Mouse (Mus musculus) midbrain, embryonic 14.5 days (tissue): ENCODE measurements around the gene Fli1. TPM values are rescaled to one million over a fixed set of nuclear protein-coding genes. Genes with fewer than 3 reads are reported as not detected.

Experiments used
- ATAC-seq: fragments of 200-750 bp; cut with Nextera tagmentation; 2 replicates; pipeline ENCODE4 v1.8.0; 2017; ENCODE audit warnings: moderate number of reproducible peaks, moderate library complexity; ENCODE audit not compliant: low FRiP score, low TSS enrichment
- DNase-seq: peaks from one replicate; pipeline ENCODE4 v3.0.0-alpha.2; 2015
- H3K27ac ChIP-seq: fragments of 300-500 bp; sonication (generic); replicated peaks from 2 replicates; pipeline ENCODE4 v1.5.1; 2014; ENCODE audit warnings: mild to moderate bottlenecking, low read depth, low read length, moderate library complexity
- H3K27me3 ChIP-seq: fragments of 300-500 bp; sonication (generic); 2 replicates; pipeline ENCODE4 v1.6.1; 2014; ENCODE audit warnings: low read length, control low read depth, mixed read lengths; ENCODE audit not compliant: control insufficient read depth, insufficient read depth
- H3K36me3 ChIP-seq: fragments of 300-500 bp; sonication (generic); 2 replicates; pipeline ENCODE4 v1.6.1; 2014; ENCODE audit warnings: low read length, control low read depth; ENCODE audit not compliant: control insufficient read depth, insufficient read depth
- H3K4me1 ChIP-seq: fragments of 300-500 bp; sonication (generic); 2 replicates; pipeline ENCODE4 v1.6.1; 2014; ENCODE audit warnings: mild to moderate bottlenecking, antibody characterized with exemption, low read length, control low read depth; ENCODE audit not compliant: control insufficient read depth, insufficient read depth
- H3K4me2 ChIP-seq: fragments of 300-500 bp; sonication (generic); 2 replicates; pipeline ENCODE4 v1.6.1; 2014; ENCODE audit warnings: mild to moderate bottlenecking, low read length, moderate library complexity
- H3K4me3 ChIP-seq: fragments of 300-500 bp; sonication (generic); replicated peaks from 2 replicates; pipeline ENCODE4 v1.5.1; 2014; ENCODE audit warnings: low read depth, low read length
- H3K9ac ChIP-seq: fragments of 300-500 bp; sonication (generic); replicated peaks from 2 replicates; pipeline ENCODE4 v1.6.1; 2014; ENCODE audit warnings: mild to moderate bottlenecking, low read length, moderate library complexity
- H3K9me3 ChIP-seq: fragments of 300-500 bp; sonication (generic); 2 replicates; pipeline ENCODE4 v1.6.1; 2016; ENCODE audit warnings: low read length, control low read depth, mixed read lengths; ENCODE audit not compliant: control insufficient read depth
- WGBS: fragments of 180-500 bp; shearing (Covaris S2); extraction: QIAGEN DNeasy Blood & Tissue Kit; methylation state at CpG from one replicate; pipeline ENCODE4 v1.1.7; 2014; 5-methylcytosine and 5-hydroxymethylcytosine counted together
- polyA plus RNA-seq: library from polyadenylated mRNA; unstranded; fragments of >200 nt; fragmentation: Nextera tagmentation; extraction: Ambion mirVana; gene quantifications from 2 replicates; pipeline ENCODE4 v1.2.1, GENCODE M21; 2014

Fli1 gene
- polyA plus RNA-seq, 1 experiment from 2014 or later, result 7.9 TPM

DNA sequence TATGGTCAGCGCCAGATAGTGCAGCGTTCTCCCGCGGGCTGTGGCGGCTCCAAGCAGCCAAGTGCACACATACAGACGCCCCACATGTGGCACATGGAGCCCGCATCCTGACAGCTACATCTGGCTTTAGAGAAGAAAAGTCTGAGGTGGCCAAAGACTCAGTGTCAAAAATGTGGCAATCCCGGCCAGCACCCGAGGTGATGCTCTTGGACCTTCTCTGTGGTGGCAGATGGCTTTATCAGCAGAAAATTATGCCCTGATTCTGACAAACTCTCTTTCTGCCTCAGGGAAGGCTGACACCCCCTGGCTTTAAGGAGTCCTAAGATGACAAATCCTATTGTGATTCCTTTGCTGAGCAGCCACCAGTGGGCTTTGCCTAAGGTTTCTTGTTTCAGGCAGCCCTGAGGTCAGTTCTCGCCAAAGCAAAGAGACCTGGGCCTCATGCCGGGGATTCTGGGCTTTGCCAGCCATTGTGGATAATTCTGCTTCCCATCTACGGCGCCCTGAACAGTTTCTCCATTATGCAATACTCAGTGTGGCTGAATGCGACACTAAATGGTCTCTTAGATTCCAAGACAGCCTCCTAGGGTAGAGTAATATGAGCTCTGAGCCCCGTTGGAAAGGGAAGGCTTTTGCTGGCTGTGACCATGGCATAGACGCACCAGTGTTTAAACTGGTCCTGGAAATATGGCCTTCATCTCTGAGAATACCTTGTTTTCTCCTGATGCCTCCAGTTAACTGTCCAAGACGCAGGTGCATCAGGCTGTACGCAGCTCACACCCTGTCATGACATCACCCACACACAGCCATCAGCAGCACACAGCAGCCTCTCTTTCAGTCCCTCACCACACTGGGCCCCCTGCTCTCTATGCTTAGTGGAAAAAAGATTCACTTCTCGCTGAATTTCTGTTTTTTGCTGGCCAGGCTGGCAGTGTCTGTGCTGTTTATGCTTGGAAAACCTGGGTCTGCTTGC is 108.1 kb downstream of the Fli1 start:
- Histone ChIP-seq H3K4me2 (no peak overlapping the region), H3K9ac (no peak overlapping the region), H3K4me3 (no peak overlapping the region), H3K27ac (no peak overlapping the region), H3K36me3 (no peaks in the 10 kb centered on the region), H3K27me3 (no peaks in the 10 kb centered on the region), H3K4me1 (0 out of 2 replicates have a peak, but pooled peaks cover 6% of the 10 kb centered on the region), H3K9me3 (no peaks in the 10 kb centered on the region)
- 52% methylated on average over 19 of the region's 19 CpGs for WGBS
- ATAC-seq, result no peak
- DNase-seq, result peak; percentile 25

DNA sequence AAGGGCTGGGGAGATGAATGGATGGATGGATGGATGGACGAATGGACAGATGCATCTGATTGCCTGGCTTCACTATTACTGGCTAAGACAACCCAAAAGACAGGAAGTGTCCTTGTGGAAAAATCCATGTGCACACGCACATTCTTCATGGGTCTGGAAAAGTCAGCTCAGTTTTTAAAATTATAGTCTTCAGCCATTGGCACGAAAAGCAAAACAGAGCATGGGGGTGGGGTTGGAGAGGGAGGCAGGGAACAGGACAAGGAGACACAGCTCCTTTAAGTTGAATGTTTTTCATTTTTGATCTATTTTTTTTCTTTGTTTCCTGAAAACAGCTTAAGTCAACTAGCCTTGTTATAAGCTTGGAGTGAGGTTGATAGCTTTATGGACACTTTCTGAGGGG is 111.6 kb downstream of the Fli1 start:
- no peaks in the 10 kb centered on the region for H3K27me3 ChIP-seq
- WGBS, result 88% methylated on average over 3 of the region's 3 CpGs
- no peak overlapping the region for H3K4me3 ChIP-seq
- no peaks in the 10 kb centered on the region for H3K9me3 ChIP-seq
- ATAC-seq (no peak), DNase-seq (no peak)
- H3K9ac ChIP-seq, result no peak overlapping the region
- H3K36me3 ChIP-seq, result no peaks in the 10 kb centered on the region
- H3K4me1 ChIP-seq, result 0 out of 2 replicates have a peak, but pooled peaks cover 6% of the 10 kb centered on the region
- H3K4me2 ChIP-seq, result no peak overlapping the region
- no peak overlapping the region for H3K27ac ChIP-seq

DNA sequence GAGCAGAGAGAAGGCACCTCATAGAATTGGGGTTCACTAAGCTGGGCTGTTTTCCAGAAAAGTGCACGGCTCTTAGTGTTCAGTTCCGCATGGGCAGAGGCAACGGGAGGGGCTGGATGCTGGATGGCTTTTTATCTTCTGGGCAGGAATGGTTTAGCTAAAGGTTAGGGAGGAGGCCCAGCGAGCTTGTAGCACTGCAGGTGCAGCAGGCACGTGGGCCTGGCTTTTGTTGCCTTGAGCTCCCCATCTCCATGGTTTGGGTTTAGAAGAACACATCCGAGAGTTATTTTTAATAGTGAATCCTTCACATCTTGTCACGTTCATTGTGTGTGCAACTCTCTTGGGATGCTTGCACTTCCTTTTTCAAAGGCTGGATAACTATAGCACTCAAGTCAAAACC is 117.3 kb downstream of the Fli1 start:
- H3K9me3 ChIP-seq, result no peaks in the 10 kb centered on the region
- H3K36me3 ChIP-seq, result no peaks in the 10 kb centered on the region
- H3K9ac ChIP-seq, result no peak overlapping the region
- H3K27me3 ChIP-seq, result no peaks in the 10 kb centered on the region
- no peak for DNase-seq
- H3K4me1 ChIP-seq, result no peaks in the 10 kb centered on the region
- H3K27ac ChIP-seq, result no peak overlapping the region
- H3K4me2 ChIP-seq, result no peak overlapping the region
- WGBS, result 64% methylated on average over 7 of the region's 7 CpGs
- H3K4me3 ChIP-seq, result no peak overlapping the region
- ATAC-seq, result no peak

DNA sequence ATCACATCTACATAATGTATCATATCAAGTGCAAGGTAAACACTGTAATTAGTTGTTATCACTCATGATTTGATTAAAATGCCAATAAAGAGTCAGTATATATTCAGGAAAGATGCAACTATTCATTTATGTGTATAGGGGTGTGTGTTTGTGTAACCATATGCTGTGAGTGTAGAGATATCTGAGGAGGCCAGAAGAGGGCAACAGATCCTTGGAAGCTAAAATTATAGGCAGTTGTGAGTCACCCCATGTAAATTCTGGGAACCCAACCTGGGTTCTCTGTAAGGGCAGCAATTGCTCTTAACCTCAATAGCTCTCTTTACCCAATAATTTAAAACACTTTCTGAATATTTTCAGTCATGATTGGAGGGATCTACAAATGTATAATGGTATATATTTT is 122.0 kb downstream of the Fli1 start:
- H3K27ac ChIP-seq, result no peak overlapping the region
- no peak overlapping the region for H3K9ac ChIP-seq
- no peaks in the 10 kb centered on the region for H3K4me1 ChIP-seq
- no peaks in the 10 kb centered on the region for H3K36me3 ChIP-seq
- no peak for DNase-seq
- no peaks in the 10 kb centered on the region for H3K27me3 ChIP-seq
- H3K9me3 ChIP-seq, result no peaks in the 10 kb centered on the region
- no peak for ATAC-seq
- no peak overlapping the region for H3K4me2 ChIP-seq
- no peak overlapping the region for H3K4me3 ChIP-seq

DNA sequence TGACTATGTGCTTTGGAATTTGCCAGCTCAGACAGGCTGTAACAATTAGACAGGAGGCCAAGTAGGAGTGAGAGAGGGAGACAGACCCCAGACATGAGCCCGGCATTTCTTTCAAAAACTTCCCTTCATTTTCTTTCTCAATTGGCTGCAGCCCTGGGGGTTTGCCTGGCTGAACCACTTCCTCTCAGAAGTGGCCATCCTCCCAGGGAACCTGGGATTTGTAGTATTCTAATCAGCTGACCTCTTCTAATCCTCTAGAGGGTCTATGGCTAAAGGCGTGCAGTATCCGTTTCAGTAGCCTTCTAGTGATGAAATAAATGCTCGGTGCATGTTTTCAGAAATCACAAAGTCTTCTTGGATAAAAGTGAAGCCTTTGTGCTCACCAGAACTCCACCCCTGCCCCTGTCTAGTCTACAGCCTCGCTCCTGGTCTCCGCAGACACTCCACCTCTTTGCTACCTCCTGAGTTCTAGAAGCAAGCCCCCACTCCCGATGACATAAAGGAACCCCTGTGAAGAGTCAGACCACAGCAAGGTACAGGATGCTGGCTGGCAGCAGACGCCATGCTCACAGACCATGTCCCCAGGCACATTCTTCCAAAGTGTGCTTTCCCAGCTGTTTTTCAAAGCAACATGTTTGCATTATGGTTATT is 125.1 kb downstream of the Fli1 start:
- no peaks in the 10 kb centered on the region for H3K27me3 ChIP-seq
- no peaks in the 10 kb centered on the region for H3K36me3 ChIP-seq
- no peaks in the 10 kb centered on the region for H3K4me1 ChIP-seq
- no peak overlapping the region for H3K9ac ChIP-seq
- 36% methylated on average over 8 of the region's 8 CpGs for WGBS
- H3K9me3 ChIP-seq, result no peaks in the 10 kb centered on the region
- no peak overlapping the region for H3K27ac ChIP-seq
- no peak for ATAC-seq
- no peak overlapping the region for H3K4me3 ChIP-seq
- DNase-seq, result no peak
- H3K4me2 ChIP-seq, result no peak overlapping the region

DNA sequence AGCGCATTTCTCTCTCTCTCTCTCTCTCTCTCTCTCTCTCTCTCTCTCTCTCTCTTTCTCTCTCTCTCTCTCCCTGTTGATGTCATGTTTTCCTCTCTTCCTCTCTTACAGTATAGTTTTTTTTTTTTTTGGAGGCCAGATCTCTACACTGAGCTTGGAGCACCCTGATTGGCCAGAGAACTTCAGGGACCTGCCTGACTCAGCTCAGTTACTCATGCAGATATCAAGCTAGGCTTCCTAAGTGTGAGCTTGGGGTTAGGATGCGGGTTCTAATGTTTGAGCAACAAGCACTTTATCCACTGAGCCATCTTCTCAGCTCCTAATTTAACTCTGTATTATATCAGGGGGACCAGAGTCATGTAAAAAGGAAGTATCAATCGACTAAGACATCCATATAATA is 126.7 kb downstream of the Fli1 start:
- H3K4me3 ChIP-seq, result no peak overlapping the region
- no peaks in the 10 kb centered on the region for H3K4me1 ChIP-seq
- H3K27ac ChIP-seq, result no peak overlapping the region
- no peaks in the 10 kb centered on the region for H3K27me3 ChIP-seq
- DNase-seq (no peak), ATAC-seq (no peak)
- no peaks in the 10 kb centered on the region for H3K36me3 ChIP-seq
- no peaks in the 10 kb centered on the region for H3K9me3 ChIP-seq
- no peak overlapping the region for H3K4me2 ChIP-seq
- H3K9ac ChIP-seq, result no peak overlapping the region
- 93% methylated on average over 3 of the region's 3 CpGs for WGBS

DNA sequence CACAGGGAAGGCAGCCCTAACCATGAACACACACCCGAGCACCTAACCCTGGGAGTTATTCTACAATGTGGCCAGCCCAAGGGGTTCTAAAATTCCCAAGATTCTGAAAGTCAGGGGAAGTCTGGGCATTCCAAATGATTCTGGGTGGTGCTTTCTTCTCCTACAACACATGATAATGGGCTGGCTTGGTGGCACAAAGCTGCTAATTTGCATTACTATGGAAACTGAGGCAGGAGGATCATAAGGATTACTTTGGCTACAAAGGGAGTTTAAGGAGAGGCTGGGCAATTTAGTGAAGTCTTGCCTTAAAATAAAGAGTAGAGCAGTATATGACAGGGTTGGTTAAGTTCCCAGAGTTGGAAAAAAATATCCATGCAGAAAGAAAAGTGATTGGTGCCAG is 127.7 kb downstream of the Fli1 start:
- no peak for ATAC-seq

DNA sequence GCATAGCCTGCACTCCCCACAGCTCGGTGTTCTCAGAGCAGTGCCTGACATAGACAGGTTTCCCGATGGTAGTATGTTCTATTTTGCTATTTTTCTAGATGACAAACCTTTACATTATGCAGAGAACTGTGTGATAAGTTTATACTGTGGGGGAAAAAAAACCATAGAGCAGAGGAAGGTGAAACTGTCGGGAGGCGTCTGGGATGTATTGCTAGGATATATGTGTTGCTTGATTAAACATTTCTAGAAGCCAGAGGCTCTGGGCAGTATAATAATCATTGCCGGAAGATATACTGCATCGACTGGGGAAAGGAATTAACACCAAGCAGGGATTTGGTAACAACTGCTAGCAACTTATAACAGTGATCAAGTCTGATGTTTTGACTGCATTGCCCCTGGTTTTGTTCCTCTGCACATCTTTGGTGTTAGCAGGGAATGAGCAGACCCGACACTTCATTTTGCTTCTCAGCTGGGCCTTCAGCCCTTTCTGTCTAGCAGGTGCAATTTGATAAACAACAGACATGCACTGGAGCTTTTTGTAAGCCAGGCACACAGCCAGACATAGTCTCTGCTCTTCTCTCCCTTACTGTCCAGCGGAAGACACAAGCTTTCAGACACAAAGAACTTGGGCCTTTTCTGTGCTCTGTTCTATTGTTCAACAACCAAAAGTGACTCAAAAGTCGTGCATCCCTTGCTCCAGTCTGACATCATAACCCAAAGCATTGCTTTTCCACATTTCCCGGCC is 129.7 kb downstream of the Fli1 start:
- DNase-seq (no peak), ATAC-seq (no peak)
- Histone ChIP-seq H3K36me3 (no peaks in the 10 kb centered on the region), H3K27me3 (peaks cover 8% of the 10 kb centered on the region; the same call in 1 of the 2 replicates), H3K9me3 (no peaks in the 10 kb centered on the region), H3K4me3 (no peak overlapping the region), H3K9ac (no peak overlapping the region), H3K27ac (no peak overlapping the region), H3K4me1 (0 out of 2 replicates have a peak, but pooled peaks cover 10% of the 10 kb centered on the region), H3K4me2 (no peak overlapping the region)
- WGBS, result 69% methylated on average over 10 of the region's 10 CpGs

More for the DNA sequence above, 127.7 kb downstream of the Fli1 start:
- no peak for DNase-seq
- Histone ChIP-seq H3K27ac (no peak overlapping the region), H3K9me3 (no peaks in the 10 kb centered on the region), H3K36me3 (no peaks in the 10 kb centered on the region), H3K9ac (no peak overlapping the region), H3K4me1 (no peaks in the 10 kb centered on the region), H3K4me3 (no peak overlapping the region), H3K27me3 (0 out of 2 replicates have a peak, but pooled peaks cover 3% of the 10 kb centered on the region), H3K4me2 (no peak overlapping the region)
- WGBS, result 28% methylated on average over 1 of the region's 1 CpGs
